Mouse (Mus musculus): ENCODE results near the gene Nkx2-3. TPM values are rescaled to one million over a fixed set of nuclear protein-coding genes. Genes with fewer than 3 reads are reported as not detected.

Gene Nkx2-3
- total RNA-seq, 2 experiments from 2014 or later, result not detected

Other genes with a start within 250 kb of the Nkx2-3 start
- not detected in 2 replicates for gene Hpse2, start 224.0 kb upstream of the Nkx2-3 start, total RNA-seq (2015)
- gene Hpse2, start 224.0 kb upstream of the Nkx2-3 start, total RNA-seq (2017), result not detected in 2 replicates
- gene Cnnm1, start 171.9 kb upstream of the Nkx2-3 start, total RNA-seq (2015), result 0.02 and 0.05 TPM in 2 replicates
- not detected in 2 replicates for gene Cnnm1, start 171.9 kb upstream of the Nkx2-3 start, total RNA-seq (2017)
- gene Got1, start 87.7 kb upstream of the Nkx2-3 start, total RNA-seq (2015), result 7.5 and 9.0 TPM in 2 replicates
- gene Got1, start 87.7 kb upstream of the Nkx2-3 start, total RNA-seq (2017), result 4.1 and 5.0 TPM in 2 replicates
- 21.0 and 25.0 TPM in 2 replicates for gene Slc25a28, start 62.6 kb downstream of the Nkx2-3 start, total RNA-seq (2015)
- 33.5 and 33.6 TPM in 2 replicates for gene Slc25a28, start 62.6 kb downstream of the Nkx2-3 start, total RNA-seq (2017)
- 16.6 and 17.8 TPM in 2 replicates for gene Entpd7, start 77.3 kb downstream of the Nkx2-3 start, total RNA-seq (2015)
- 7.4 and 7.7 TPM in 2 replicates for gene Entpd7, start 77.3 kb downstream of the Nkx2-3 start, total RNA-seq (2017)
- gene Cutc, start 140.7 kb downstream of the Nkx2-3 start, total RNA-seq (2015), result 29.8 and 37.1 TPM in 2 replicates
- 19.2 and 29.5 TPM in 2 replicates for gene Cutc, start 140.7 kb downstream of the Nkx2-3 start, total RNA-seq (2017)
- 9.0 and 10.6 TPM in 2 replicates for gene Cox15, start 140.7 kb downstream of the Nkx2-3 start, total RNA-seq (2015)
- gene Cox15, start 140.7 kb downstream of the Nkx2-3 start, total RNA-seq (2017), result 8.7 and 19.2 TPM in 2 replicates
- 2.8 and 3.9 TPM in 2 replicates for gene Abcc2, start 169.9 kb downstream of the Nkx2-3 start, total RNA-seq (2015)
- gene Abcc2, start 169.9 kb downstream of the Nkx2-3 start, total RNA-seq (2017), result 3.3 and 6.1 TPM in 2 replicates